Mouse (Mus musculus): ENCODE measurements around the gene Odf3.
"Not testable (repeated sequence)": the region's sequence is repeated elsewhere in the genome, so short reads cannot be mapped to it uniquely, and the experiment has no call there.

Gene Odf3

GRCm38 (mm10) chr7:140880865-140881515 is 33.4 kb downstream of the Odf3 start:
- no peak for DNase-seq (ENCODE audit: low read depth, low spot score)

DNA sequence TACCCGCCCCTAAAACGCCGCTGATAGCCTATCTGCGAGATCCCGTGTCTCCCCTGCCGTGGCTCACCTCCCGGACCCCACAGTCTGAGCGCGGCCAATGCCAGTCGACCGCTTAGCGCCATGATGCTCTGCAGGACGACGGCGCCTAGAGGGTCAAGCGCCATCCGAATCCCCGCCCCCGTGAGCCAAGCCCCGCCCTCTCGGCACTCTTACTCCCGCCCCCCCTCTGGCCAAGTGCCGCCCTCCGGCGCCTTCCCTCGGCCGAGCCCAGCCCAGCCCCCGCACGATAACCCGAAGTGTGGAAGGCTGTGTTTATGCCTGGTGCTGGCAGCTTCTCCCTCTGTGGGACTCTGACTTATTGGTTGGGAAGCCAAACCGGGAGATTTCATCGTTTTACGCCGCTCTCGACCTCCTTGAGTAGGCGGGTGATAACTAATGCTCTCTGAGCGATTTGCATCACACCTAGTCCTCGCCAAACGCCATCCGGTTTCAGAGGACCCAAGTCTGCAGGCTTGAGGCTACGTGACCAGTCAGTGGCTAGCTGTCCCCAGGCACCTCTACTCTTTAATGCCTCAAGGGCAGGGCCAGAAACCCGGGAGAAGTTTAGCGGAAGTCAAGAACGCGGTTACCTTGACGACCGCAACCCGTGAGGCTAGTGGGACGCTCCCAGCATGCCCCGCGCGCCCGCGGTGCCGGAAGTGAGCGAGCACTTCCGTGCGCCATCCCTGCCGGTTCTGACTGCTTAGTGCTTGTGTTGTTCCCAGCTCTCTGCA is 34.3 kb downstream of the Odf3 start, which contains the start of the genes Psmd13 and Sirt3:
Gene Psmd13, plus strand, starts transcription at position 273 of the 773 bp plus-strand sequence.
Gene Sirt3, minus strand, starts transcription at position 614 of the 773 bp plus-strand sequence.
- DNase-seq (ENCODE audit: low read depth, low spot score), result peak; percentile 86

DNA sequence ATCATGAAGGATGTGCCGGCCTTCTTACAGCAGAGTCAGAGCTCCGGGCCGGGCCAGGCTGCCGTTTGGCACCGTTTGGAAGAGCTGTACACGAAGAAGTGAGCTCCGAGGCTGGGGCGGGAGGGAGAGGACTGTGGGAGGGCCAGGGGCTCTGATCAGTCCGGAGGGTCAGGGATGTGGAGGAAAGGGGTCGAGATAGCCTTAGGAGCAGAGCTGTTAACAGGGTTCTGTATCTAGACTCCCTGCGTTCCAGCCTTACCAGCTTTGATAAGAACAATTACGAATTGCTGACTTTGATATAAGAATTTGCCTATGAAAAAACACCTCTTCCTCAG is 34.8 kb downstream of the Odf3 start:
- no peak for DNase-seq (ENCODE audit: low read depth, low spot score)

- not testable (repeated sequence) for DNase-seq (ENCODE audit: low read depth, low spot score)
Observed at GRCm38 (mm10) chr7:140890636-140891035, 43.0 kb downstream of the Odf3 start.

GRCm38 (mm10) chr7:140894031-140894430 is 46.4 kb downstream of the Odf3 start:
- no peak for DNase-seq (ENCODE audit: low read depth, low spot score)

DNA sequence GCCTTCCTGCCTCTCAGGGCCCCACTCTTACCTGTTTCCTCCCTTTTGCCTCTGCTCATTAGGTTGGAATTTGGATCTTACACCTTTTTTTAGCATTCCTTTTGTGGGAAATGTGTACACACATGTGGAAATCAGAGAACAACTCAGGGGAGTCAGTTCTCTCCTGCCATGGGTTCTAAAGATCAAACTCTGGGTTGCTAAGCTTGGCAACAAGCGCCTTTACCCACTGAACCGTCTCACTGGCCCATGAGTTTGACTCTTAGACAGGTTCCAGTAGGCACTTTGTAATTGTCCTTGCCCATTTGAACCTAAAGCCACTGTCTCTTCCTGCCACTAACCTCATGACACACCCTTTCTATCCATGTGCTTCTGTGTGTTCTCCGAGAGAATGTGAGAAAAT is 47.0 kb downstream of the Odf3 start:
- DNase-seq (ENCODE audit: low read depth, low spot score), result no peak

GRCm38 (mm10) chr7:140897863-140898262 is 50.3 kb downstream of the Odf3 start:
- no peak for DNase-seq (ENCODE audit: low read depth, low spot score)

DNA sequence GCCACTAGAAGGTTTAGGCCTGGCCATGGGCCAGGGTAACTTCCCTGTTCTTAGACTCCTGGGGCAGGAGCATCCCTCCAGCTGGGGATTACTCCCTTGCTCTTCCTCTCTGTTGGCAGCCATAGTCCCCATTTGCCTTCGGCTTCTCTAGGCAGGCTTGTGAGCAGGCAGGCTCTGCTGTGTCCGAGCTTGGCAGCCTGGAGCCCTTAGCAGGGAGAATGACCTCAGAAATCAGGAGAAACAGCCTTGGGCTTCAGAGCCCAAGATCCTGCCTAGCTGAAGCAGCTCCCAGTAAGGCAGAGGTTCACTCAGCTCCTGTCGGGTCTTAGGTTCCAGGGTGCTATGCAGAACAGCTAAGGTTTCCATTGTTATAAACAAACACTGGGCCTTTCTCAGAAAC is 51.5 kb downstream of the Odf3 start:
- DNase-seq (ENCODE audit: low read depth, low spot score), result no peak

DNA sequence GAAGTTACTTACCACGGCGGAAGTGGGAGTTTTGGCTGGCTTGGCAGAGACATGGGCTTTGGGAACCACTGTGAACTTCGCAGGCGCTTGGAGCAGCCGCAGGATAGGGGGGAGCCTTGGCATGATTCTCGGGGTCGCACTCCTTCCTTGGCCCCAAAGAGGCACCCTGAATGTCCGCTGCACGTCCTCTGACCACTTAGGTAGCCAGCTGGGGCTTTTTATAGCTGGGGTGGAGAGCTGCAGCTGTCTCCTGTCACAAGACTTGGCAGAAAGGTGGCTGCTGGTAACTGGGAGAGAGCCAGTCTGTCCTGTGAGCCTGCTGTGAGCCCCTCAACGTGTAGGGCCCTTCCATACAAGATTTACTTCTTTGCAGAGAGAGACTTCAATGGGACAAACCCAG is 52.6 kb downstream of the Odf3 start, which contains the start of gene Cox8b:
Gene Cox8b, minus strand, starts transcription at position 227 of the 400 bp plus-strand sequence.
- no peak for DNase-seq (ENCODE audit: low read depth, low spot score)
